Mouse (Mus musculus): ENCODE results near the gene Fbxl7. TPM values are rescaled to one million over a fixed set of nuclear protein-coding genes. Genes with fewer than 3 reads are reported as not detected.

The Fbxl7 gene
- polyA plus RNA-seq, 1 experiment from 2014 or later = 0.95 TPM

DNA sequence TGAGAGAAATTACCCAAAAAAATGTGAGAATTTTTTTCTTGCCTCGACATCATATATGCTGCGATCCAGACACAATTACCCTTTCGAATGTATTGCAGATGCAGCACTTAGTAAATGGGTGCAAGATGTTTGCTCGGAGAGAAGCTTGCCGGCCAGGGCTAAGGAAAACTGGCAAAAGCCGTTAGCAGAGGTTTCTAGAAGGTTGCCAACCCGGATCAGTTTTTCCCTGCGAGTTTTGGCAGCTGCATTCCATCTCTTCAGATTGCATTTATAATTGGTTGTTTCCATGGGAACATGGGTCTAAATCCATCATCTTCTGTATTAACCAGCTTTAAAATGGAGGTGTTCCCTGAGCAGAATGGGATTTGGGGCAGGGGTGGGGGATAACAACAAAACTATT lies 240.4 kb downstream of the Fbxl7 start:
- Histone ChIP-seq H3K4me3 (ENCODE audit: low read depth, low read length) (no peak overlapping the region), H3K36me3 (replicated peaks; ENCODE audit: insufficient read depth, low read length) (no peaks in the 10 kb centered on the region), H3K9ac (replicated peaks) (no peak overlapping the region), H3K27me3 (ENCODE audit: insufficient read depth, low read length) (no peaks in the 10 kb centered on the region), H3K4me1 (ENCODE audit: insufficient read depth) (no peaks in the 10 kb centered on the region), H3K9me3 (ENCODE audit: low read length) (no peaks in the 10 kb centered on the region), H3K27ac (ENCODE audit: low read depth) (no peak overlapping the region), H3K4me2 (ENCODE audit: low read depth, low read length) (no peak overlapping the region)
- WGBS (ENCODE audit: insufficient replicate concordance) = 80% methylated on average over 8 of the region's 8 CpGs
- DNase-seq (no peak), ATAC-seq (no peak)
- no peak for TF ChIP-seq CTCF (IDR thresholded peaks at IDR 0.05; ENCODE audit: low read depth)

DNA sequence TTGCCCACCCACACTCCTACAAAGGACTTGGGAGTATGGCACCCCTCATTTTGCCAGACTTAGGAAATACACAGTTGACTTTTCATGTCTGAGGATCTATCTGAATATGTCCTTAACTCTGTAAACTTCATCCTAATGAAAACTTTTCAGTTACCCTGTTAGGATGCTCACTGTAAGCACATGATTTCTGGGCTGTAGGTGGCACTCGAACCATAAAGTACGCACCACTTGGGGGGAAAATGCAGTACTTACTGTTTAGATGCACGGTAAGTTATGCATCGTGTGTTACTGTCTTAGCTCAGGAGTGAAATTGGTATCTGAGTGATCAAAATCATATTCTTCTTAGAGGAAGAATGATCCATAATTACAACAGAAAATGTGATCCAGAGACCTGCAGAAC lies 252.8 kb downstream of the Fbxl7 start:
- no peaks in the 10 kb centered on the region for H3K4me1 ChIP-seq (ENCODE audit: insufficient read depth)
- H3K4me3 ChIP-seq (ENCODE audit: low read depth, low read length) = no peak overlapping the region
- TF ChIP-seq EP300 (IDR thresholded peaks at IDR 0.05; ENCODE audit: low read depth) = no peak
- no peak for TF ChIP-seq CTCF (IDR thresholded peaks at IDR 0.05; ENCODE audit: low read depth)
- 79% methylated on average over 4 of the region's 4 CpGs for WGBS (ENCODE audit: insufficient replicate concordance)
- H3K27me3 ChIP-seq (ENCODE audit: insufficient read depth, low read length) = no peaks in the 10 kb centered on the region
- no peak overlapping the region for H3K9ac ChIP-seq (replicated peaks)
- no peaks in the 10 kb centered on the region for H3K36me3 ChIP-seq (replicated peaks; ENCODE audit: insufficient read depth, low read length)
- DNase-seq (no peak), ATAC-seq (no peak)
- H3K4me2 ChIP-seq (ENCODE audit: low read depth, low read length) = no peak overlapping the region
- no peak overlapping the region for H3K27ac ChIP-seq (ENCODE audit: low read depth)
- H3K9me3 ChIP-seq (ENCODE audit: low read length) = no peaks in the 10 kb centered on the region

DNA sequence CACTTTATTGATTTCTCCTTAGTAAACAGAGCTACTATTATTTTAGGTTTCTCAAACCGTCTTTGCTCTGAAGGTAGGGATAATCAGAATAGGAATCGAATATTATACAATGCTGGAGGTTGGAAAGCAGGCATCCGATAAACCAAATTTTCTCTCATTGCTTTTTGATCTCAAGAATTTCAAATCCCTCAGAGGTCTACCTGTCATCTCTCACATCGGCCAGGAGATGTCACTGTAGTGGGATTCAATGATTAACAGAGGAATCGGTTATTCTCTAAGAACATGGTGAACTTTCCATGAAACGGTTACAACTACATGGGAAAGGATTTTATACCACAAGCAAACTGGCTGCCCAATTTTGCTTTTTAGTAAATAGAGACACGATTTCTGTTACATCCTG lies 255.7 kb downstream of the Fbxl7 start:
- no peaks in the 10 kb centered on the region for H3K9me3 ChIP-seq (ENCODE audit: low read length)
- no peak for DNase-seq
- no peaks in the 10 kb centered on the region for H3K27me3 ChIP-seq (ENCODE audit: insufficient read depth, low read length)
- WGBS (ENCODE audit: insufficient replicate concordance) = 58% methylated on average over 7 of the region's 7 CpGs
- H3K4me1 ChIP-seq (ENCODE audit: insufficient read depth) = no peaks in the 10 kb centered on the region
- no peak overlapping the region for H3K4me2 ChIP-seq (ENCODE audit: low read depth, low read length)
- H3K36me3 ChIP-seq (replicated peaks; ENCODE audit: insufficient read depth, low read length) = no peaks in the 10 kb centered on the region
- no peak for ATAC-seq
- H3K4me3 ChIP-seq (ENCODE audit: low read depth, low read length) = no peak overlapping the region
- TF ChIP-seq CTCF (IDR thresholded peaks at IDR 0.05; ENCODE audit: low read depth) (no peak; the same call in 1 of the 2 replicates), EP300 (IDR thresholded peaks at IDR 0.05; ENCODE audit: low read depth) (no peak)
- H3K9ac ChIP-seq (replicated peaks) = no peak overlapping the region
- H3K27ac ChIP-seq (ENCODE audit: low read depth) = no peak overlapping the region

DNA sequence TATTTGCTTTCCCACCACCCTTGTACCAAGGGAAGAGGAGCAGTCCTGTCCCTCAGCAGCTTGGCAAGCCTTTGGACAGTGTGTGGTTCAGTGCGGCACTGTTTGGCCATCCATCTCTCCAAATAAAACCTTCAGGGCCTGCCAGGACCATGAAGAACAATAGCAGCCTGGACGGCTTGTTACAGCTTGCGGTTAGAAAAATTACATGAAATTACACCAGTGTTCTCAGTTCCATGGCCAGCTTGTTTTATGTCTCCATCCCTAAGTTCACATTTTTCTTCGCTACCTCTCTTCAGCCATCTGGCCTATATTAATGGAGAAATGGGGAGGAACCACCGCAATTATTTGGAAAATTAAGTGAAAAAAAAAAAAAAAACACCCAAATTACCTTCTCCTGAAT lies 259.8 kb downstream of the Fbxl7 start:
- Histone ChIP-seq H3K9me3 (ENCODE audit: low read length) (no peaks in the 10 kb centered on the region), H3K4me3 (ENCODE audit: low read depth, low read length) (no peak overlapping the region), H3K27ac (ENCODE audit: low read depth) (no peak overlapping the region), H3K36me3 (replicated peaks; ENCODE audit: insufficient read depth, low read length) (no peaks in the 10 kb centered on the region), H3K27me3 (ENCODE audit: insufficient read depth, low read length) (no peaks in the 10 kb centered on the region), H3K4me2 (ENCODE audit: low read depth, low read length) (no peak overlapping the region), H3K4me1 (ENCODE audit: insufficient read depth) (no peaks in the 10 kb centered on the region), H3K9ac (replicated peaks) (no peak overlapping the region)
- TF ChIP-seq CTCF (IDR thresholded peaks at IDR 0.05; ENCODE audit: low read depth) (no peak), EP300 (IDR thresholded peaks at IDR 0.05; ENCODE audit: low read depth) (no peak)
- 87% methylated on average over 5 of the region's 5 CpGs for WGBS (ENCODE audit: insufficient replicate concordance)
- DNase-seq (no peak), ATAC-seq (no peak)

DNA sequence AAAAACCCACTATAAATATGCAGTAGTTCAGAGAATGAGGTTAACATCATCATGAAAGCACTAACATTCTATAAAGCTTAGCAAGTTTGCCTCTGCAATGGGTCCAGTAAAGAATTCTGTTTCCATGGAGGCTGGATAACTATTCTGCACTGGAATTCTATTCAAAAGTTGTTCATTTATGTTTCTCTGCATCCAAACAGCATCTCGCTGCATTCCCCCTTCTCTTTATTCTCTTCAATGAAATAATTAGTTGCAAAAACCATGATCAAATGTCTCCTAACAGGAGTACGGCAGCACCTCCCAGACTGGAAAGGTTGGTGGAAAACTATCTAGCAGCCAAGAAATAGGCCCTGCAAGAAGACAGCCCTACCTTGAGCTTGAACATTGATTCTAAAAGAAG lies 267.2 kb downstream of the Fbxl7 start:
- no peak overlapping the region for H3K4me3 ChIP-seq (ENCODE audit: low read depth, low read length)
- H3K4me1 ChIP-seq (ENCODE audit: insufficient read depth) = no peaks in the 10 kb centered on the region
- H3K27ac ChIP-seq (ENCODE audit: low read depth) = no peak overlapping the region
- TF ChIP-seq CTCF (IDR thresholded peaks at IDR 0.05; ENCODE audit: low read depth) (no peak), EP300 (IDR thresholded peaks at IDR 0.05; ENCODE audit: low read depth) (no peak)
- no peaks in the 10 kb centered on the region for H3K9me3 ChIP-seq (ENCODE audit: low read length)
- DNase-seq = no peak
- ATAC-seq = no peak
- H3K9ac ChIP-seq (replicated peaks) = no peak overlapping the region
- H3K4me2 ChIP-seq (ENCODE audit: low read depth, low read length) = no peak overlapping the region
- H3K27me3 ChIP-seq (ENCODE audit: insufficient read depth, low read length) = no peaks in the 10 kb centered on the region
- H3K36me3 ChIP-seq (replicated peaks; ENCODE audit: insufficient read depth, low read length) = no peaks in the 10 kb centered on the region
- 79% methylated on average over 2 of the region's 2 CpGs for WGBS (ENCODE audit: insufficient replicate concordance)

GRCm38 (mm10) chr15:26623242-26623641 lies 272.1 kb downstream of the Fbxl7 start:
- H3K27ac ChIP-seq (ENCODE audit: low read depth) = no peak overlapping the region
- H3K4me2 ChIP-seq (ENCODE audit: low read depth, low read length) = no peak overlapping the region
- H3K36me3 ChIP-seq (replicated peaks; ENCODE audit: insufficient read depth, low read length) = no peaks in the 10 kb centered on the region
- no peak overlapping the region for H3K4me3 ChIP-seq (ENCODE audit: low read depth, low read length)
- H3K9ac ChIP-seq (replicated peaks) = no peak overlapping the region
- H3K4me1 ChIP-seq (ENCODE audit: insufficient read depth) = no peaks in the 10 kb centered on the region
- TF ChIP-seq EP300 (IDR thresholded peaks at IDR 0.05; ENCODE audit: low read depth) (no peak), CTCF (IDR thresholded peaks at IDR 0.05; ENCODE audit: low read depth) (no peak)
- no peak for ATAC-seq
- DNase-seq = no peak
- no peaks in the 10 kb centered on the region for H3K27me3 ChIP-seq (ENCODE audit: insufficient read depth, low read length)
- WGBS (ENCODE audit: insufficient replicate concordance) = 93% methylated on average over 17 of the region's 17 CpGs
- no peaks in the 10 kb centered on the region for H3K9me3 ChIP-seq (ENCODE audit: low read length)

- Histone ChIP-seq H3K4me2 (ENCODE audit: low read depth, low read length) (no peak overlapping the region), H3K4me3 (ENCODE audit: low read depth, low read length) (no peak overlapping the region), H3K4me1 (ENCODE audit: insufficient read depth) (no peaks in the 10 kb centered on the region), H3K27me3 (ENCODE audit: insufficient read depth, low read length) (no peaks in the 10 kb centered on the region), H3K27ac (ENCODE audit: low read depth) (no peak overlapping the region), H3K9me3 (ENCODE audit: low read length) (no peaks in the 10 kb centered on the region), H3K36me3 (replicated peaks; ENCODE audit: insufficient read depth, low read length) (no peaks in the 10 kb centered on the region), H3K9ac (replicated peaks) (no peak overlapping the region)
- DNase-seq (peak; percentile 20), ATAC-seq (no peak)
- TF ChIP-seq EP300 (IDR thresholded peaks at IDR 0.05; ENCODE audit: low read depth) = no peak
- peak; percentile 55 for TF ChIP-seq CTCF (IDR thresholded peaks at IDR 0.05; ENCODE audit: low read depth)
- 53% methylated on average over 5 of the region's 5 CpGs for WGBS (ENCODE audit: insufficient replicate concordance)
These were observed 275.1 kb downstream of the Fbxl7 start for GRCm38 (mm10) chr15:26620279-26620678.

Data from liver, postnatal 0 days (tissue).